Mouse (Mus musculus): Measurements from ENCODE around the gene Ubac2. TPM values are rescaled to one million over a fixed set of nuclear protein-coding genes. Genes with fewer than 3 reads are reported as not detected.

Ubac2 gene
- polyA plus RNA-seq, 1 experiment: 102 TPM

DNA sequence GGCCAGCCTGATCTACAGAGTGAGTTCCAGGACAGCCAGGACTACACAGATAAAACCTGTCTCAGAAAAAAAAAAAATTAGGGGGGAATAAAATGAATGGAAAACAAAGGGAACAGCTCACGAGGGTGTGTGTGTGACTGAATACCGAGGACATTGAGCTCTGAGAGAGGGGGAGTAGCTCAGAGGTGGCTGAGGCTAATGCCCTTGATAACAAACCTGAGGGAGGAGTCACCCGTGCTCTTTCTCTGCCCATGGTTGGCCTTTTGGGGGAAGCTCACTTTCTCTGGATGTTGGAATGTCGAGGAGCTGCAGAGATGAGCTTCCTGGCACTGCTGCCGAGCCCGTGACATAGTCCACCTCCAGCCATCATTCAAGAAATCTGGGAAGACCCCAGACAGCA, 82.6 kb downstream of the Ubac2 start:
- DNase-seq: no peak
- peak overlapping the region; percentile 15; the same call in 1 of the 2 replicates for H3K27ac ChIP-seq (ENCODE audit: control insufficient read depth, insufficient read depth, low read length)

DNA sequence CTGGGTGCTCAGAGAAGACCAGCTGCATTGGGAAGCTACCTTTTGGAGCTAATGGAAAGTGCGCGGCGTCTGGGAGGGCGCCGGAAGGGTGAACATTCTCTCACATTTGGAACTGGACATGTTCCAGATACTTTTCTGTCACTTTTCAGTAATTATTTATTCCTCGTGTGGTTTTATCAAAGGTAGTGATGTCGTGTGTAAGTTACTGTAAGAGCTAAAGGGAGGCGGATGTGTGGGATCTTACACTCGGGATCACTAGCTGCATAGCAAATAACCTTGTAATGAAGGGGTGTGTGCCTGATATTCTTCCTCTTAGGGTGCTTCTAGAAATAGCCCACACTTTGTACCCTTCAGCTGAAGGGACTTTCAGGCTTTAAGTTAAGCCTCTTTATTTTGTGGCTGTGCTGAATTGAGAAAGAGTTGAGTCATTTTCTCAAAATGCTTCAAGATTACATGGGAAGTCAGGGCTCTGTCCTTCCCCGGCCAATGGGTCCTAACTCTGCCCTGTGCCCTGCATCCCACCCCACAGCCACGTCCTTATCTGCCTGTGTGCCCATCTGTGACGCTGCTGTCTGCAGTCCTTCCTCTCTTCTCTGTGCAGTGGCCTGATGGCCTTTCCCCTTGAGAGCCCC, 83.2 kb downstream of the Ubac2 start:
- no peaks in the 10 kb centered on the region for H3K27me3 ChIP-seq (ENCODE audit: control insufficient read depth, insufficient read depth, low read length)
- 89% methylated on average over 12 of the region's 12 CpGs for WGBS
- TF ChIP-seq POLR2A (IDR thresholded peaks at IDR 0.05; ENCODE audit: control insufficient read depth, extremely low read depth, insufficient read depth, low read length, poor library complexity) (no peak), CTCF (IDR thresholded peaks at IDR 0.05; ENCODE audit: borderline replicate concordance, control insufficient read depth, extremely low read depth, insufficient read depth, low read length, poor library complexity) (no peak)
- no peaks in the 10 kb centered on the region for H3K36me3 ChIP-seq (ENCODE audit: control insufficient read depth, insufficient read depth, low read length)
- DNase-seq: no peak
- H3K4me1 ChIP-seq (replicated peaks; ENCODE audit: control insufficient read depth, insufficient read depth, low read length): peaks cover 40% of the 10 kb centered on the region
- H3K27ac ChIP-seq (ENCODE audit: control insufficient read depth, insufficient read depth, low read length): 0 out of 2 replicates have a peak overlapping the region, but pooled peaks have one; percentile 10
- H3K4me3 ChIP-seq (ENCODE audit: control insufficient read depth, insufficient read depth, low read length): no peak overlapping the region

More for the DNA sequence above, 82.6 kb downstream of the Ubac2 start:
- no peak for TF ChIP-seq POLR2A (IDR thresholded peaks at IDR 0.05; ENCODE audit: control insufficient read depth, extremely low read depth, insufficient read depth, low read length, poor library complexity)
- no peak for TF ChIP-seq CTCF (IDR thresholded peaks at IDR 0.05; ENCODE audit: borderline replicate concordance, control insufficient read depth, extremely low read depth, insufficient read depth, low read length, poor library complexity)
- WGBS: 82% methylated on average over 6 of the region's 6 CpGs
- no peaks in the 10 kb centered on the region for H3K36me3 ChIP-seq (ENCODE audit: control insufficient read depth, insufficient read depth, low read length)
- H3K4me3 ChIP-seq (ENCODE audit: control insufficient read depth, insufficient read depth, low read length): no peak overlapping the region
- no peaks in the 10 kb centered on the region for H3K27me3 ChIP-seq (ENCODE audit: control insufficient read depth, insufficient read depth, low read length)
- H3K4me1 ChIP-seq (replicated peaks; ENCODE audit: control insufficient read depth, insufficient read depth, low read length): peaks cover 43% of the 10 kb centered on the region

- Histone ChIP-seq H3K4me3 (ENCODE audit: control insufficient read depth, insufficient read depth, low read length) (no peak overlapping the region), H3K27me3 (ENCODE audit: control insufficient read depth, insufficient read depth, low read length) (no peaks in the 10 kb centered on the region), H3K27ac (ENCODE audit: control insufficient read depth, insufficient read depth, low read length) (peak overlapping the region; percentile 10; the same call in 1 of the 2 replicates), H3K36me3 (ENCODE audit: control insufficient read depth, insufficient read depth, low read length) (no peaks in the 10 kb centered on the region), H3K4me1 (replicated peaks; ENCODE audit: control insufficient read depth, insufficient read depth, low read length) (peaks cover 38% of the 10 kb centered on the region)
- 77% methylated on average over 14 of the region's 14 CpGs for WGBS
- no peak for TF ChIP-seq POLR2A (IDR thresholded peaks at IDR 0.05; ENCODE audit: control insufficient read depth, extremely low read depth, insufficient read depth, low read length, poor library complexity)
- TF ChIP-seq CTCF (IDR thresholded peaks at IDR 0.05; ENCODE audit: borderline replicate concordance, control insufficient read depth, extremely low read depth, insufficient read depth, low read length, poor library complexity): no peak
- no peak for DNase-seq
Observed at GRCm38 (mm10) chr14:121962128-121962890, 83.9 kb downstream of the Ubac2 start.

- TF ChIP-seq CTCF (IDR thresholded peaks at IDR 0.05; ENCODE audit: borderline replicate concordance, control insufficient read depth, extremely low read depth, insufficient read depth, low read length, poor library complexity) (no peak), POLR2A (IDR thresholded peaks at IDR 0.05; ENCODE audit: control insufficient read depth, extremely low read depth, insufficient read depth, low read length, poor library complexity) (no peak)
- no peak overlapping the region; the same call in 1 of the 2 replicates for H3K4me3 ChIP-seq (ENCODE audit: control insufficient read depth, insufficient read depth, low read length)
- DNase-seq: no peak
- no peaks in the 10 kb centered on the region for H3K27me3 ChIP-seq (ENCODE audit: control insufficient read depth, insufficient read depth, low read length)
- WGBS: 73% methylated on average over 9 of the region's 9 CpGs
- H3K36me3 ChIP-seq (ENCODE audit: control insufficient read depth, insufficient read depth, low read length): no peaks in the 10 kb centered on the region
- H3K4me1 ChIP-seq (replicated peaks; ENCODE audit: control insufficient read depth, insufficient read depth, low read length): peaks cover 29% of the 10 kb centered on the region
- H3K27ac ChIP-seq (ENCODE audit: control insufficient read depth, insufficient read depth, low read length): peak overlapping the region; percentile 75
Observed at GRCm38 (mm10) chr14:121963251-121963941, 85.0 kb downstream of the Ubac2 start.

DNA sequence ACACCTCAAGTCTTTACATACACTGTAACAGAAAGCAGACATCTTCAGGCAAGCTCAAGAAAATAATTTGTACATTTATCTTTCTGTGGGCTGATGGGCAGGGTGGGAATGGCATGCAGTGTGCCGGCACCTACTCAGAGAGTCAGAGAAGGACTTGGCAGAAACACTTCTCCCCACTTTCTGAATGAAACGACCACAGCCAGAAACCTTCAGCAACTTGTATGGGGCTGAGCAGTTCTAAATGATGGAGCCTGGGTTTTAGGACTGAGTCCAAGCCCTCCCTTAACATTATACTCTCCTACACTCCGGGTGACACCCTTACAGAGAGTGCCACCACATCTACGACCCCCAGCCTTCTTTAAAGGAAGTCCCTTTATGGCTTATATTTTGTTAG, 85.5 kb downstream of the Ubac2 start:
- 38% methylated on average over 4 of the region's 4 CpGs for WGBS
- peak overlapping the region; percentile 75 for H3K27ac ChIP-seq (ENCODE audit: control insufficient read depth, insufficient read depth, low read length)
- DNase-seq: no peak
- H3K36me3 ChIP-seq (ENCODE audit: control insufficient read depth, insufficient read depth, low read length): no peaks in the 10 kb centered on the region
- peaks cover 27% of the 10 kb centered on the region for H3K4me1 ChIP-seq (replicated peaks; ENCODE audit: control insufficient read depth, insufficient read depth, low read length)
- TF ChIP-seq CTCF (IDR thresholded peaks at IDR 0.05; ENCODE audit: borderline replicate concordance, control insufficient read depth, extremely low read depth, insufficient read depth, low read length, poor library complexity) (no peak), POLR2A (IDR thresholded peaks at IDR 0.05; ENCODE audit: control insufficient read depth, extremely low read depth, insufficient read depth, low read length, poor library complexity) (no peak)
- H3K27me3 ChIP-seq (ENCODE audit: control insufficient read depth, insufficient read depth, low read length): no peaks in the 10 kb centered on the region
- peak overlapping the region; percentile 31; the same call in 1 of the 2 replicates for H3K4me3 ChIP-seq (ENCODE audit: control insufficient read depth, insufficient read depth, low read length)

DNA sequence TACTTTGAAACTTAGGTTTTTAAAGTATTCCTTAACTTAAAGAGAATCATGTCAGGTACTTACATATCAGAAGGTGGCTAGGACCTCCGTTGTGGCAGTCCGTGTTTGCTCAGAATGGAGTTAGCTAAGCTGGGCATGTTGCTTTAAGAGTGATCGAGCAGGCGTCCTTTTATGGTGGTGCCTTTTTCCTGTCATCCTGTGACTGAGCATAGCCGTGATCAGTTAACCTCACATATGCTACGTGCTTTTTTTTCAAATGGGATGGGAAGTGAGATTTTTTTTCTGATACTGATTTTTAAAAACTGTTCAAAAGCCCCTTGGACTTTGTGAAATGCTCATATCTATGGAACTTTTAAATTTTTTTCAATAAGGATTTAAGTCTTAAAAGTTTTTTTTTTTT, 86.6 kb downstream of the Ubac2 start, which contains the start of gene Gpr183:
Gpr183 (minus strand) TSS at position 206 of the 400 bp plus-strand sequence.
- Histone ChIP-seq H3K4me1 (replicated peaks; ENCODE audit: control insufficient read depth, insufficient read depth, low read length) (peaks cover 35% of the 10 kb centered on the region), H3K4me3 (ENCODE audit: control insufficient read depth, insufficient read depth, low read length) (peak within 1 kb of the TSS; percentile 31; the same call in 1 of the 2 replicates), H3K27ac (ENCODE audit: control insufficient read depth, insufficient read depth, low read length) (peak within 1 kb of the TSS; percentile 75), H3K36me3 (ENCODE audit: control insufficient read depth, insufficient read depth, low read length) (no peaks in the 10 kb centered on the region), H3K27me3 (ENCODE audit: control insufficient read depth, insufficient read depth, low read length) (no peaks in the 10 kb centered on the region)
- no peak for TF ChIP-seq POLR2A (IDR thresholded peaks at IDR 0.05; ENCODE audit: control insufficient read depth, extremely low read depth, insufficient read depth, low read length, poor library complexity)
- no peak for TF ChIP-seq CTCF (IDR thresholded peaks at IDR 0.05; ENCODE audit: borderline replicate concordance, control insufficient read depth, extremely low read depth, insufficient read depth, low read length, poor library complexity)
- peak; percentile 31 for DNase-seq
- WGBS: 4% methylated on average over 6 of the region's 6 CpGs

All from thymus, adult 2 months (tissue).